Mouse (Mus musculus): ENCODE results near the gene Il34.

DNA sequence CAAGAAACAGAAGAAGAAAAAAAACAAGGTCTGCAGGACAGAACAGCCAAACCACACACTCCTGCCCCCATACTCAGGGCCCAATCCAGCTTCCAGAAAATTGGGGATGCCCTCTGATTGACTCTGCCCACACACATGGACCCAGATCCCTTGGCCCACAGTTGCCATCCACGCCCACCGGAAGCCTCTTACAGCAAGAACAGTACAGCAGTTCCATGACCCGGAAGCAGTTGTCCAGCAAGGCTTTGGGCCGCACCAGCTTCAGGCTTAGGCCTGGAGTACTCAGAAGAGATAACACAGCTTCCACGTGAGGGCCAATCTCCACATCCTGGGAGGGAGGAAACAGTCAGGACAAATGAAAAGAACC is 63.3 kb downstream of the Il34 start:
- TF ChIP-seq CTCF (IDR thresholded peaks at IDR 0.05; ENCODE audit: insufficient read depth, low read depth, low read length) (no peak), POLR2A (IDR thresholded peaks at IDR 0.05; ENCODE audit: insufficient read depth, low read depth, low read length) (no peak)

All from olfactory bulb, adult 2 months (tissue).